Mouse (Mus musculus): ENCODE results near the gene Cdca7.

GRCm38 (mm10) chr2:72516720-72517089, 40.7 kb downstream of the Cdca7 start:
- TF ChIP-seq CTCF (IDR thresholded peaks at IDR 0.05) (no peak), EP300 (IDR thresholded peaks at IDR 0.05) (no peak)
